Mouse (Mus musculus) adrenal gland, adult 8-10 months (tissue): ENCODE results near the gene Kcna4. TPM values are rescaled to one million over a fixed set of nuclear protein-coding genes. Genes with fewer than 3 reads are reported as not detected.

Source experiments
- DNase-seq: peaks from one replicate; pipeline ENCODE4 v3.0.0; 2022
- total RNA-seq, 4 experiments: library from RNA; stranded (reverse); gene quantifications; 2 replicates each; pipeline ENCODE4 v1.2.4; 2022

Kcna4 gene
- total RNA-seq, result under 1 TPM; 0.31 to 0.83 (median 0.56) TPM

DNA sequence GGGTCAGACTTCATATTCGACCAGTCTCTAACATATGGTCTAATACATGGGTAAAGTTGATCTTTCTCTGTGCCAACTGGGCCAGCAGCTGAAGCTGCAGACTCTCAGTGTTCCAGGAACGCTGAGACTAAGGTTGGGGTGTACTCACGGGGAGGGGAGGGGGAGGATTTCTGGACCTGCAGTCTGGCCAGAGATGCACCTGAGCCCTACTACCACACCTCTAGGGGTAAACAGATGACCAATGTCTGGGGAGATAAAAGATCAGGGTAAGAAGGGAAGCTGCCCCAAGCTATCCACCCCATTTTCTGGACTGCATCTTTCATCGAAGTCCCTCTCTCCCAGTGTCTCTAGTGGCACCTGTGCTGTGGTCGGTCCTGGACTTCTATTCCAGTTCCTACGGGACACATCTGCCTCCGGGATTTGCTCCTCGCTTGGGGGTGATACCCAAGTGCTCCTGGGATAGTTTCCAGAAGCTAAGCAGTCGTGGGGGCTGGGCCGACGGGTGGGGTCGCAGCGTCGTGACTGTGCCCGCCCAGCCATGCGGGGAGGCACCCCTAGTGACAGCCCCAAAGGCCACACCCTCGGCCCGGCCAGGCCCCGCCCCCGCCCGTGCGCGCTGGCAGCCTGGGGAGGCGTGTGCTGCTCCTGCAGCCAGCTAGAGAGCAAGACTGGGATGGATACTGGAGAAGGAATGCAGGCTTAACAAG is at the start of gene Kcna4:
Gene Kcna4, plus strand, starts transcription at position 650 of the 707 bp plus-strand sequence.
- DNase-seq, result peak; percentile 4

DNA sequence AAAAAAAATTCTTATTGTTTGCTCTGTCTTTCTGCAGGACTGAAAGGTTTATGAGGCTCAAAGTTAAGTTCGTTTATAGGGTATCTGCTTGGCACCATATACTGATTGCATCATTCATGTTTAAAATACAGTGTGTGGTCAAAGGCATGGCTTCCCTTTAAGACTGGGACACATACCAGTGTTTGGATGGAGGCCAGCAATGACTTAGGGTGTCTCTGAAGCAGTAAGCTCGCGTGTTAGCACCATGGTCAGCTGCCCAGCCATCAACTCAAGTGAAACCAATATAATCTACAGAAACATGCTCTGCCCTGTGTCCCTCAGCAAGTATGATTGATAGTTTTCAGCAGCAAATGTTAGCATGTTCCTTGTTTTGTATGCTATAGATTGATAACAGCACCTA is 32.3 kb upstream of the Kcna4 start:
- DNase-seq, result no peak

DNA sequence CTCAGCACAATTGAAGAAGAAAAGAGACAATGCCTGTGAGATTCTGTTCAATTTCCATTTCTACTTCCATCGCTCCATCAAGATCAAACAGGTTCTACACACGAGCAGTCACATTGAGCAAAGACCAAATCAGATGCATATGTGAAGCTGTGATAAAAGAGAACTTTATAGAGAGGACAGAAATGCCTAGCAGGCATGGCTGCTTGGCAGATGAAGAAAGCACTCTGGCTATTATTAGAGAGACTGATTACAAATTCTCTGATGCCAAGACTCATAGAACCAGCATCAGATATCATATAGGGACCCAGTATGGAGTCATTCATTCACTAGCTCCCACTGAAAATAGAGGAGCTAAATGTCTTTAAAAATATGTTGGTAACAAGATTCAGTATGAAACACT is 24.2 kb upstream of the Kcna4 start:
- no peak for DNase-seq

DNA sequence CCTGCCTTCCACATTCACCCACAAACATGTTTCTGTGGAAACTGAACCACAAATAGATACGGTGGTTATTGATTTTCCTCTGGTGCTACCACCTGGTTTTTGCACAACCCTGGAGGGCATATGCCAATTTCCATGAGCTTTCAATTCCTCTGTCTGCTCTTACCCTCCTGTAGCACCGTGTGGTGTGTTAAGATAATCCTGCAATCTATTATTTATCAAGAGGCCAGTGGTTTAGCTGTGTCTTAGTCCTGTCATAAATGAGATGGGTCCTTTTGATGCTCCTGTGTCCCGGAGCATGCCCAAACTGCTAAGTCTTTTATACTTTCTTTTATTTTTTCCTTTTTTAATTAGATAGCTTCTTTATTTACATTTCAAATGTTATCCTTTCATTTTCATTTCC is 20.4 kb upstream of the Kcna4 start:
- DNase-seq, result no peak

DNA sequence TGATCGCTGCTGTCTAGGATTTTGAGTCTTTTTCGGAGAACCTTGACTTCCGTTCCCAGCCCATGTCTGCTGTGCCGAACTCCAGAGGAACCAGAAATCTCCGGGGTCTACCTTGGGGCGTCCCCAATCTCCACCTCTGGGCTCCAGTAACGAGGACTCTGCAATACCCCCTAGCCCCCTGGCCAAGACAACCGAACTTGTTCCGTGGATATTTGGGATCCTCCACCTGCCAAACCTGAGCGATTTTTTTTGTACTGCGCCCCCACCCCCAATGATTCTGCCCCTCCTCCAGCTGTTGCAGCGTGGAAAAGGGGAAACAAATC is 219 bp downstream of the Kcna4 start:
- DNase-seq, result no peak

DNA sequence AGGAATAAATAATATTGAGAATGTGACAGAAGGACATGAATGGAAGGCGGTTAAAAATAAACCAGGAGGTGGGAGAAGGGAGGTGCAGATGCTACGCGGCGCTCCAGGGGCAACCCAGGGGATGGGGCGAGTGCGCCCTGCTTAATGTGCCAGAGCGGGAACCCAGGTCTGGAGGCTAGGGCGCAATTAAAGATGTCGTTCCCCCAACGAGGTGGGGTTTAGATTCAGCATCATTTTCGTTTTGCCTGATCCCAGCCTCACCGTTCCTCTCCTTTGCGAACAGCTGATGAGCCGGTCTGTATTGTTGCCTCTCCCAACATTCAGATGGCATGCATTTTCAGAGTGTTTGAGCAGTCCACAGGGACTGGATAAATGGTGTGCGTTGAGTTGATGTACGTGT is 703 bp downstream of the Kcna4 start:
- DNase-seq, result no peak

DNA sequence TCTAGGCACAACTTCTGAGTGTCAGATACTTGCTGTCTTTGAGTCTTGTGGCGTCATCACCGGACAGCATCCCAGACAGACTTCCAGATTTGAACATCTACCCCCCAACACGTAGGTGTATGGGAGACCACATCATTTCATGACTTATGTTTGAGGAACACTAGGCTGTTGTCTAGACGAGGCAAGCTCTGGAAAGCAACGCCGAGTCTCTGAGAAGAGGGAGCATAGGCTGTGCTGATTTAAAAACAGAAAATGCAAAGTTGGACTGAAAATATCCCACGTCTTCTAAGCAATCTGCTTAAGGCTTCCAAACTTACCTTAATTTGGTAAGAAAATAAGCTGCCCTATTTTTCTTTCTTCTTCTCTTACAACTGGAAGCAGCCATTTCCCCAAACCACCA is 4.1 kb downstream of the Kcna4 start:
- no peak for DNase-seq

DNA sequence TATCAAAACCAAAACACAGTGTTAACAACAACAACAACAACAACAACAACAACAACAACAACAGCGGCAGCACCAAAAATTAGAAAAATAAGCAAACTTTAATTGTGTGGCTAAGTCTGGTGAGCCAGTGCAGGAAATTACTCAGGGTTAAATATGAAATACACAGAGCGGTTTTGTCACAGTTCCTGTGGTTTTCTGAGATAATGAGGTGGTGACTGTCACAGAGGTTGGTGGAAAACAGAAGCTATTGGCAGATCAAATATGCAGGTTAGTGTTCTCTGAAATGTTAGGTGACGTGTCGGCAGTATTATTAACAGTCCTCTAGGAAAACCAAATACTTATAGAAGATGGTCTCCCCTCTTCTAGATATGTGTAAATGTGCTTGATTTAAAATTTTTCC is 11.4 kb downstream of the Kcna4 start:
- no peak for DNase-seq

DNA sequence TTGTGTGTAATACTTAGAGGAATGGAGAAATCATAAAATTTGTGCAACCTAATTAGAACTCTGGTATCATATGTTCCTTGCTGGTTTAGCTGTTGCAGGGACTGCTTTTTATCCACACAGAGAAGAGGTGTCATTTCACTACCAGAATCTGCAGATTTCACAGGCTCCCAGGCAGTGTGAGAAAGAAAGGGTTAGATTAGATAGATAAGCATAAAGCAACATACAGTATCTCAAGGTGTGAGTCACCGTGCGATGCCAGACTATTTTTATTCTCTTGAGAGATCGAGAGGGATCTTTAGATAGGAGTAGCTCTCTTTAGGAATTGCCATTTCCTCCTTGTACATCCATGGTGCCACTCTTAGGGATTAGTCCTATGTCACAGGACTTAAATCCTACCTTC is 14.3 kb downstream of the Kcna4 start:
- no peak for DNase-seq

DNA sequence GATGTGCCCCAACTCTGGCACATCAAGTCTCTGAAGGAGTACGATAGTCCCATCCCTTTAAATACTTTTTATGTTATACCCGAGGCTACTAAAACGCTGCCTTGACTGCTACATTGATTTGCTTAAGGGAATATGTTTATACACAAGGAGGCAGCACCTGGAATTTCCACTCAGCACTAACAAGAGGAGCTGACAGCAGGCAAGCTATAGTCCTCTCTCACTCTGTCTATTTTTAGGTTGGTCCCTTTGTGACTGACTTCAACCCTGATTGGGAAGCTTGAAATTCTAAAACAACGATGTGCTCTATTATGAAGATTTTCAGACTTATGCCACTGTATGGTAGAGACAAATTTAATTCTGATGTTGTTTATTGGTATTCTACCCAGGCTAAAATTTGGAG is 15.6 kb downstream of the Kcna4 start:
- no peak for DNase-seq

DNA sequence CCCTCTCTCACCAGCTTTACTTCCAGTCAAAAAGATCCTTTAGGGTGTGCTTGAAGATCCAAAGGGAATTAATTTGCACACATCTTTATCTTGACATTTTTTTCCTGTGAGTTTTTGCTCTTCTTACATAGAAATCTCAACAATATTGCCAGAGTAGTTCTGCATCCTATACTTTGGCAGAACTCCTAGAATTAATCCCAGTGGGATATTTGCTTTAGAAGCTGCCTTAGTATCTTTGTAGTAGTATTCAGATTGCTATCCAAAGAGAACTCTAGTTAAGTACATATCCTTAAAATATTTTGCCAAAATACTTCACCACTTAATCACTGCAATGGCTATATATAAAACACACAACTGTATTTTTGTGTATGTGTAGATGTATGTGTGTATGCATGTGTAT is 28.2 kb downstream of the Kcna4 start:
- no peak for DNase-seq

DNA sequence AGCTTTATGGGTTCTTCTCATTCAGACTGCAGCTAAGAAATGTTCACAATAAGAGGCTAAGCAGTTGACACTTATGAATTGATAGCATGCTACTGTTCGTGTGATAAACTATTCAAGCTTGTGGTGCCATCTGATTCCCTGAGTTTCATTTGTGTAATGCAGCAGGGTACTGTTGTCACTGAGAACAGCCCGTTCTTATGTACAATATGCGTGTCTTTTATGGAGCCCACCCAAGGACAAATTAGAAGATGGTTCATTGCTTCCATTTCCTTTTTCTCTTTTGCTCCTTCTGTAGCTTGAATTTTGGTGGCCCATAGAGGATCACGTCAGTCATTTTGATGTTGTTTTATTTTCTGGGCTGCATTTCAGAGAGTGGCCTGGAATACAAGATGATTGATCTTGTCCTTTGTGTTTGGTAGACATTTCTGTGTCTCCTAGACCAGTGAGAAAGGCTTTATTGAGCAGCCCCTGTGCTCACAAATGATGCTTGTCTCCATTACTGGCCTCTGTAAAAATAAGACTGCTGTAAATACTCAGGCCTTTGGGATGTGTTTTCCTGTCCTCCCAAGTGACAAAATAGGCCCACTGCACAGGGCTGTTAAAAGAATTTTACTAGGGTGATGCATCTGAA is 31.3 kb downstream of the Kcna4 start:
- no peak for DNase-seq

DNA sequence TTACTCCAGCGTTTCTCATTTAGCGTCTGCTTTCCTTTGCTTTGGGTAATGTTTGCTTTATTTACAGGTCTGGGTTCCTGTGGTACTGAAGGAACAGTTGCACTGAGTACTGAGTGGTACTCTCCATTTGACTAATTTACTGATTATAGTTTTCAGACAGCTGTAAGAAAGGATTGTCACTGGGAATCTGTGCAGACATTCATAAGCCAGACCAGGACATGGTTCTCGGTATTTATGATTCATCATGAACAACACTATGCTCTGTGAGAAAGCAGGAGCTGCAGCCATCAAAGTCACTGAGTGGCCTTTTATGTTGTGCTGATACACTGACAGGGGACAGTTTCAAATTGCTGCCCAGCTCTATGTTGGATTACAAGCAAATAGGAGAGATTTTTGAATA is 33.7 kb downstream of the Kcna4 start:
- no peak for DNase-seq

DNA sequence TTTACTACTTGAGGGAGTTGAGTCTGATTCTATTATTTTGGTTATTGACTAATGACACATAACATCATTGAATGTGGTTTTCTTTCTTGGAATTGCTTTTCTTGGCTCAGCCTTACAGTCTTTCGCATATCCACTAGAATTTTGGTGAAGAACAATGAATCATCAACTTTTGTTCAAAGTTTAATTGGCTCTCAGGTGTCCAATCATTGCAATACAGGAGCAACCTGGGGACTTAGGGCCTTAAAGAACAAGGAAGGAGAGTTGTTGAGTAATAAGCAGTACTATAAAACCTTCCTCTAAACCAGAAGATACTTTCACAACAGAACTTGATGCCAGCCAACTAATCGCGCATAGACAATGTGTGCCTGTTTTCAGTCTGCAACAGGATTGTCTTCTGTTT is 36.8 kb downstream of the Kcna4 start:
- no peak for DNase-seq

DNA sequence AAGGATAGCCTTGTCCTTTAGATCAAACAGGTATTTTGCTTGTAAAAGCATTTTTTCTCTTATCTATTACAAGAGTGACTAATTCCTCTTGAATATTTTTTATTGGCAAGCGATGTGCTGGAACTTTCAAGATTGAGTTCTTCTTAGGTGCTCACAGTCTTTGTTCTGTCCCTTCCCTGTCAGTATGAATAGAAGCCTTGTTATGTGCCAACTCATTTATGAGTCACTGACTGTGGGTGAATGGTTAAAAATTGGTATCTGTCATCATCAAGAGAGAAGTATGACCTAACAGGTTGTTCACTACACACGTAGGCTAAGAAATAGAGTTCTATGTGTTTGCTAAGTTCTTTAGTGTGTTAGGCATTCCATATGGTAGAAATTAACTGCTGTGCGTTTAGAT is 50.9 kb downstream of the Kcna4 start:
- DNase-seq, result no peak

DNA sequence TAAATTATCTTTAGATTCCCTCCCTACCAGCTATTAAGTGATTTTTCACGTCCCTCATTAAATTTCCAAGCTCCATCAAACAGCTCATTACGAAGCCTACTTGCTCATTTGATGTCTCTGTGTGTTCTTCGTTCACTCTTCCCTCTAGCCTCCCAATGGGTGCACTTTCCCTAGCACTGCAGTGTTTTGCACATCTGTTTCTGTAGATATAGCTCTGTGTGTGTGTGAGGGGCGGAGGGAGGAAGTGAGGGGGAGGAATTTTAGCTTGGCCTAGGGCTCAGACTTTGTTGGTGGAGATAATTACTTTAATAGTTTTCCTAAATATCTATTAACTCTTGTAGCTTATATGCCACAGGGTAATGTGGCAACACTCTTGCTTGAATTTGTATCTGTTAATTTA is 54.4 kb downstream of the Kcna4 start:
- no peak for DNase-seq

DNA sequence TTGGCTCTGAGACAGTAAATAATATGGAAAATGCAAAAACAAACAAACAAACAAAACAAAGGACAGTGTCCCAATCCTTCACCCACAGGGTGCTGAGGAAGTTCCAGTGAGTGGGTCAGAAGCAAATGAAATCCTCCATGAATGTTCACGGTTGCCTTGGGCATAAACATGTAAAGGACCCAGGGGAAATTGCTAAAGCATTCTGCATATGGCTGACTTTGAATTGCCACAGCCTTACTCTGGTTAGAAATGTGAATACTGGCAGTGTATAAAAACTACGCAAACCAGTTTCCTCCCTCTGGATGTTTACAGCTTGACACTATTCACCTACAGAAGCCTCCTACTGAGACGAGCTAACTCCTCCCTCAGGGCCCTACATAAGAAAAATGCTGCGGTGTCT is 54.9 kb downstream of the Kcna4 start:
- no peak for DNase-seq

Other genes with a start within 250 kb of the Kcna4 start
- not detected for gene Fshb, start 231.0 kb upstream of the Kcna4 start, total RNA-seq